Mouse (Mus musculus): ENCODE measurements around the gene Dock4.
"Not testable (repeated sequence)": the region's sequence is repeated elsewhere in the genome, so short reads cannot be mapped to it uniquely, and the experiment has no call there.

The Dock4 gene

GRCm38 (mm10) chr12:40824251-40824650 is 378.5 kb downstream of the Dock4 start:
- DNase-seq (ENCODE audit: low spot score), result no peak

GRCm38 (mm10) chr12:40825935-40826460 is 380.2 kb downstream of the Dock4 start:
- no peak for DNase-seq (ENCODE audit: low spot score)

- DNase-seq (ENCODE audit: low spot score), result no peak
These were observed 380.7 kb downstream of the Dock4 start for GRCm38 (mm10) chr12:40826491-40826890.

- no peak for DNase-seq (ENCODE audit: low spot score)
These were observed 382.3 kb downstream of the Dock4 start for GRCm38 (mm10) chr12:40828025-40828424.

- no peak for DNase-seq (ENCODE audit: low spot score)
These were observed 383.5 kb downstream of the Dock4 start for GRCm38 (mm10) chr12:40829269-40829668.

GRCm38 (mm10) chr12:40832157-40832556 is 386.4 kb downstream of the Dock4 start:
- no peak for DNase-seq (ENCODE audit: low spot score)

GRCm38 (mm10) chr12:40836924-40837323 is 391.2 kb downstream of the Dock4 start:
- no peak for DNase-seq (ENCODE audit: low spot score)

GRCm38 (mm10) chr12:40837597-40838337 is 392.0 kb downstream of the Dock4 start:
- DNase-seq (ENCODE audit: low spot score), result peak; percentile 64

GRCm38 (mm10) chr12:40838338-40838695 is 392.6 kb downstream of the Dock4 start:
- no peak for DNase-seq (ENCODE audit: low spot score)

- no peak for DNase-seq (ENCODE audit: low spot score)
These were observed 393.2 kb downstream of the Dock4 start for GRCm38 (mm10) chr12:40838940-40839339.

- no peak for DNase-seq (ENCODE audit: low spot score)
These were observed 394.1 kb downstream of the Dock4 start for GRCm38 (mm10) chr12:40839817-40840216.

- peak; percentile 65 for DNase-seq (ENCODE audit: low spot score)
These were observed 396.7 kb downstream of the Dock4 start for GRCm38 (mm10) chr12:40842251-40842988.

GRCm38 (mm10) chr12:40842991-40843390 is 397.2 kb downstream of the Dock4 start:
- DNase-seq (ENCODE audit: low spot score), result no peak

- peak; percentile 12 for DNase-seq (ENCODE audit: low spot score)
These were observed 397.8 kb downstream of the Dock4 start for GRCm38 (mm10) chr12:40843474-40844080.

GRCm38 (mm10) chr12:40844324-40844723 is 398.6 kb downstream of the Dock4 start:
- no peak for DNase-seq (ENCODE audit: low spot score)

- DNase-seq (ENCODE audit: low spot score), result no peak
These were observed 409.1 kb downstream of the Dock4 start for GRCm38 (mm10) chr12:40854705-40855367.

GRCm38 (mm10) chr12:40857466-40857865 is 411.7 kb downstream of the Dock4 start:
- no peak for DNase-seq (ENCODE audit: low spot score)

- not testable (repeated sequence) for DNase-seq (ENCODE audit: low spot score)
These were observed 413.0 kb downstream of the Dock4 start for GRCm38 (mm10) chr12:40858763-40859162.

GRCm38 (mm10) chr12:40870387-40870786 is 424.6 kb downstream of the Dock4 start:
- no peak for DNase-seq (ENCODE audit: low spot score)

GRCm38 (mm10) chr12:40872716-40873115 is 427.0 kb downstream of the Dock4 start:
- no peak for DNase-seq (ENCODE audit: low spot score)

- DNase-seq (ENCODE audit: low spot score), result not testable (repeated sequence)
These were observed 427.5 kb downstream of the Dock4 start for GRCm38 (mm10) chr12:40873267-40873666.

- no peak for DNase-seq (ENCODE audit: low spot score)
These were observed 439.2 kb downstream of the Dock4 start for GRCm38 (mm10) chr12:40884976-40885375.
